Comparison of ENCODE assay signal across 8 mouse cellular contexts in the genomic region with DNA sequence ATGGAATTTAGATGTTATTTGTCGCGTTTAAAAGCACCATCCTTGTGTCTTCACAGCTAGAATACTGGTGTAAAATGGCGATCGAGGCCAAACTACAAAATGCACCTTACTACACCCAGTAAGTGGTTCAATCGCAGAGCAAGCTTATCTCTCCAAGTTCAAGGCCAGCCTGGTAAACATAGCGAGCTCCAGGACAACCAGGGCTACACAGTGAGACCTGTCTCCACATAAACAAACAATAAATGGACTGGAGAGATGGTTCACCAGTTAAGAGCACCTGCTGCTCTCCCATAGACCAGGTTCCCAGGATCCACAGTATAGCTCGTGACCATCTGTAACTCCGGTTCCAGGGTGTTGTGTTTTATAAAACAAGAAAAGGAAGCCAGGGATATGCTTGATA. TPM values are rescaled to one million over a fixed set of nuclear protein-coding genes. Genes with fewer than 3 reads are reported as not detected.
DNase-seq lines count a peak whose midpoint lies in the region; ATAC-seq lines count a peak whose summit lies in the region.

No protein-coding gene starts in this region.

- H3K27ac ChIP-seq in liver, embryonic 15.5 days (replicated peaks): no peak overlapping the region

- H3K9ac ChIP-seq in liver, embryonic 15.5 days: no peak overlapping the region

- 0 out of 2 replicates have a peak, but pooled peaks have one; percentile 17 for ATAC-seq in frontal cortex, adult (ENCODE audit: low TSS enrichment)
- ATAC-seq in liver, embryonic 15.5 days (ENCODE audit: insufficient read depth): no peak; the same call in 1 of the 2 replicates

- peaks cover 18% of the 10 kb centered on the region for H3K4me1 ChIP-seq in liver, embryonic 15.5 days (replicated peaks)

- peak overlapping the region; percentile 87 for H3K4me2 ChIP-seq in liver, embryonic 15.5 days

- peaks cover 19% of the 10 kb centered on the region for H3K36me3 ChIP-seq in liver, embryonic 15.5 days (replicated peaks)

- H3K9me3 ChIP-seq in liver, embryonic 15.5 days (replicated peaks): no peaks in the 10 kb centered on the region

- H3K4me3 ChIP-seq in liver, embryonic 15.5 days (replicated peaks): peak overlapping the region; percentile 89

- no peak for DNase-seq in frontal cortex, postnatal 25 days (ENCODE audit: low spot score in 2 of 2)
- peak; percentile 10 for DNase-seq in thymus, postnatal 0 days (ENCODE audit: low spot score)
- DNase-seq in thymus, postnatal 10 days (ENCODE audit: low spot score in 2 of 2): no peak
- DNase-seq in thymus, adult 18-20 months: no peak
- no peak for DNase-seq in MN1 (ENCODE audit: low spot score)
- no peak for DNase-seq in left cerebral cortex, adult 8-10 months (ENCODE audit: low spot score in 2 of 2)

- H3K27me3 ChIP-seq in liver, embryonic 15.5 days: no peaks in the 10 kb centered on the region

- WGBS in liver, embryonic 15.5 days (ENCODE audit: insufficient replicate concordance): 48% methylated on average over 8 of the region's 8 CpGs

RNA-seq across cellular contexts. Expression of gene Vps33a, which starts 0.5 kb away (rescaled TPM):
- polyA plus RNA-seq in thymus, postnatal 0 days (2015; fragmentation: Nextera tagmentation; extraction: Ambion mirVana): 20.7 and 23.0 TPM in 2 replicates
- polyA plus RNA-seq in liver, embryonic 15.5 days (2015; fragmentation: Nextera tagmentation; extraction: Ambion mirVana): 18.1 and 18.7 TPM in 2 replicates
- total RNA-seq in left cerebral cortex, adult 8-10 months (2022): 100 to 1,000 TPM in 3 of 4 experiments, 10 to 100 TPM in 1; 91.1 to 105 (median 103) TPM

RNA-seq across cellular contexts. Expression of gene Gm49027, which starts 48.1 kb away (rescaled TPM):
- 0.21 TPM in 1 of 2 replicates, not detected in the other for polyA plus RNA-seq in thymus, postnatal 0 days (2015; fragmentation: Nextera tagmentation; extraction: Ambion mirVana)
- 0.09 TPM in 1 of 2 replicates, not detected in the other for polyA plus RNA-seq in liver, embryonic 15.5 days (2015; fragmentation: Nextera tagmentation; extraction: Ambion mirVana)
- total RNA-seq in left cerebral cortex, adult 8-10 months (2022): 1 to 10 TPM in 3 of 4 experiments, under 1 TPM in 1; 0.95 to 6.1 (median 5.2) TPM

RNA-seq across cellular contexts. Expression of gene Diablo, which starts 49.4 kb away (rescaled TPM):
- 131 and 139 TPM in 2 replicates for polyA plus RNA-seq in thymus, postnatal 0 days (2015; fragmentation: Nextera tagmentation; extraction: Ambion mirVana)
- polyA plus RNA-seq in liver, embryonic 15.5 days (2015; fragmentation: Nextera tagmentation; extraction: Ambion mirVana): 51.6 and 54.9 TPM in 2 replicates
- total RNA-seq in left cerebral cortex, adult 8-10 months (2022): 10 to 100 TPM; 29.5 to 32.5 (median 31.8) TPM
